Mouse (Mus musculus): ENCODE measurements at regions not wholly inside any gene's neighbourhood (a gene's known extent, or its start where the extent isn't known, plus 50 kb on each side); places are given as distances from the start of the nearest gene placed in this dataset.
A peak's percentile ranks its signal among the peaks of the same experiment; 100 is the strongest.

- H3K9ac ChIP-seq (ENCODE audit: low read length) = no peak overlapping the region
- DNase-seq (ENCODE audit: low spot score) (no peak), ATAC-seq (replicated peaks; ENCODE audit: low FRiP score, low TSS enrichment, low read depth) (no peak)
- no peaks in the 10 kb centered on the region for H3K27me3 ChIP-seq (replicated peaks; ENCODE audit: control insufficient read depth, insufficient read depth, low read length)
- H3K36me3 ChIP-seq (ENCODE audit: control insufficient read depth, insufficient read depth, low read length) = no peaks in the 10 kb centered on the region
- no peaks in the 10 kb centered on the region for H3K4me1 ChIP-seq (replicated peaks; ENCODE audit: control insufficient read depth, insufficient read depth, low read length)
- no peak overlapping the region for H3K4me3 ChIP-seq (ENCODE audit: low read depth, low read length)
- 65% methylated on average over 8 of the region's 8 CpGs for WGBS
- H3K9me3 ChIP-seq (ENCODE audit: control insufficient read depth, low read length) = no peaks in the 10 kb centered on the region
- H3K4me2 ChIP-seq (ENCODE audit: low read length) = no peak overlapping the region
- no peak overlapping the region for H3K27ac ChIP-seq (ENCODE audit: low read depth)
Measured at GRCm38 (mm10) chr4:152836080-152836479, 358.4 kb upstream of the Kcnab2 start.

- 70% methylated on average over 11 of the region's 11 CpGs for WGBS
- H3K4me1 ChIP-seq (replicated peaks; ENCODE audit: control insufficient read depth, insufficient read depth, low read length) = no peaks in the 10 kb centered on the region
- ATAC-seq (replicated peaks; ENCODE audit: low FRiP score, low TSS enrichment, low read depth) (no peak), DNase-seq (ENCODE audit: low spot score) (no peak)
- no peak overlapping the region for H3K4me3 ChIP-seq (ENCODE audit: low read depth, low read length)
- no peaks in the 10 kb centered on the region for H3K9me3 ChIP-seq (ENCODE audit: control insufficient read depth, low read length)
- H3K36me3 ChIP-seq (ENCODE audit: control insufficient read depth, insufficient read depth, low read length) = no peaks in the 10 kb centered on the region
- no peak overlapping the region for H3K4me2 ChIP-seq (ENCODE audit: low read length)
- H3K27me3 ChIP-seq (replicated peaks; ENCODE audit: control insufficient read depth, insufficient read depth, low read length) = no peaks in the 10 kb centered on the region
- H3K9ac ChIP-seq (ENCODE audit: low read length) = no peak overlapping the region
- no peak overlapping the region for H3K27ac ChIP-seq (ENCODE audit: low read depth)
Measured at GRCm38 (mm10) chr4:152834421-152835110, 356.9 kb upstream of the Kcnab2 start.

GRCm38 (mm10) chr4:152833411-152834310 lies 356.0 kb upstream of the Kcnab2 start:
- Histone ChIP-seq H3K9me3 (ENCODE audit: control insufficient read depth, low read length) (peaks cover 3% of the 10 kb centered on the region; the same call in 1 of the 2 replicates), H3K9ac (ENCODE audit: low read length) (no peak overlapping the region), H3K4me2 (ENCODE audit: low read length) (no peak overlapping the region), H3K4me3 (ENCODE audit: low read depth, low read length) (no peak overlapping the region), H3K36me3 (ENCODE audit: control insufficient read depth, insufficient read depth, low read length) (no peaks in the 10 kb centered on the region), H3K27me3 (replicated peaks; ENCODE audit: control insufficient read depth, insufficient read depth, low read length) (no peaks in the 10 kb centered on the region), H3K4me1 (replicated peaks; ENCODE audit: control insufficient read depth, insufficient read depth, low read length) (no peaks in the 10 kb centered on the region), H3K27ac (ENCODE audit: low read depth) (no peak overlapping the region)
- 36% methylated on average over 23 of the region's 23 CpGs for WGBS
- DNase-seq (ENCODE audit: low spot score) = no peak
- no peak for ATAC-seq (replicated peaks; ENCODE audit: low FRiP score, low TSS enrichment, low read depth)

- no peak for DNase-seq (ENCODE audit: low spot score)
- WGBS = 88% methylated on average over 10 of the region's 10 CpGs
- no peak for ATAC-seq (replicated peaks; ENCODE audit: low FRiP score, low TSS enrichment, low read depth)
- Histone ChIP-seq H3K36me3 (ENCODE audit: control insufficient read depth, insufficient read depth, low read length) (no peaks in the 10 kb centered on the region), H3K4me1 (replicated peaks; ENCODE audit: control insufficient read depth, insufficient read depth, low read length) (no peaks in the 10 kb centered on the region), H3K27me3 (replicated peaks; ENCODE audit: control insufficient read depth, insufficient read depth, low read length) (no peaks in the 10 kb centered on the region), H3K9me3 (ENCODE audit: control insufficient read depth, low read length) (peaks cover 10% of the 10 kb centered on the region; the same call in 1 of the 2 replicates), H3K4me2 (ENCODE audit: low read length) (no peak overlapping the region), H3K4me3 (ENCODE audit: low read depth, low read length) (no peak overlapping the region), H3K27ac (ENCODE audit: low read depth) (no peak overlapping the region), H3K9ac (ENCODE audit: low read length) (no peak overlapping the region)
Measured at GRCm38 (mm10) chr4:152832757-152833363, 355.2 kb upstream of the Kcnab2 start.

GRCm38 (mm10) chr4:152825185-152825584 lies 347.5 kb upstream of the Kcnab2 start:
- Histone ChIP-seq H3K4me3 (ENCODE audit: low read depth, low read length) (no peak overlapping the region), H3K9me3 (ENCODE audit: control insufficient read depth, low read length) (peaks cover 11% of the 10 kb centered on the region; the same call in 1 of the 2 replicates), H3K4me2 (ENCODE audit: low read length) (no peak overlapping the region), H3K27me3 (replicated peaks; ENCODE audit: control insufficient read depth, insufficient read depth, low read length) (no peaks in the 10 kb centered on the region), H3K4me1 (replicated peaks; ENCODE audit: control insufficient read depth, insufficient read depth, low read length) (no peaks in the 10 kb centered on the region), H3K36me3 (ENCODE audit: control insufficient read depth, insufficient read depth, low read length) (no peaks in the 10 kb centered on the region), H3K27ac (ENCODE audit: low read depth) (no peak overlapping the region), H3K9ac (ENCODE audit: low read length) (no peak overlapping the region)
- ATAC-seq (replicated peaks; ENCODE audit: low FRiP score, low TSS enrichment, low read depth) (no peak), DNase-seq (ENCODE audit: low spot score) (no peak)
- 24% methylated on average over 12 of the region's 12 CpGs for WGBS

- H3K4me1 ChIP-seq (replicated peaks; ENCODE audit: control insufficient read depth, insufficient read depth, low read length) = peaks cover 3% of the 10 kb centered on the region; the same call in 1 of the 2 replicates
- DNase-seq (ENCODE audit: low spot score) (no peak), ATAC-seq (replicated peaks; ENCODE audit: low FRiP score, low TSS enrichment, low read depth) (no peak)
- no peaks in the 10 kb centered on the region for H3K27me3 ChIP-seq (replicated peaks; ENCODE audit: control insufficient read depth, insufficient read depth, low read length)
- H3K4me3 ChIP-seq (ENCODE audit: low read depth, low read length) = no peak overlapping the region
- WGBS = 29% methylated on average over 17 of the region's 17 CpGs
- H3K9ac ChIP-seq (ENCODE audit: low read length) = no peak overlapping the region
- H3K36me3 ChIP-seq (ENCODE audit: control insufficient read depth, insufficient read depth, low read length) = no peaks in the 10 kb centered on the region
- H3K27ac ChIP-seq (ENCODE audit: low read depth) = no peak overlapping the region
- H3K4me2 ChIP-seq (ENCODE audit: low read length) = no peak overlapping the region
- no peaks in the 10 kb centered on the region for H3K9me3 ChIP-seq (ENCODE audit: control insufficient read depth, low read length)
Measured at GRCm38 (mm10) chr4:152816139-152816757, 338.6 kb upstream of the Kcnab2 start.

GRCm38 (mm10) chr4:152806611-152807010 lies 328.9 kb upstream of the Kcnab2 start:
- H3K36me3 ChIP-seq (ENCODE audit: control insufficient read depth, insufficient read depth, low read length) = no peaks in the 10 kb centered on the region
- H3K4me3 ChIP-seq (ENCODE audit: low read depth, low read length) = no peak overlapping the region
- no peak overlapping the region for H3K9ac ChIP-seq (ENCODE audit: low read length)
- no peaks in the 10 kb centered on the region for H3K4me1 ChIP-seq (replicated peaks; ENCODE audit: control insufficient read depth, insufficient read depth, low read length)
- H3K9me3 ChIP-seq (ENCODE audit: control insufficient read depth, low read length) = no peaks in the 10 kb centered on the region
- no peaks in the 10 kb centered on the region for H3K27me3 ChIP-seq (replicated peaks; ENCODE audit: control insufficient read depth, insufficient read depth, low read length)
- DNase-seq (ENCODE audit: low spot score) (no peak), ATAC-seq (replicated peaks; ENCODE audit: low FRiP score, low TSS enrichment, low read depth) (no peak)
- H3K27ac ChIP-seq (ENCODE audit: low read depth) = no peak overlapping the region
- H3K4me2 ChIP-seq (ENCODE audit: low read length) = no peak overlapping the region
- 87% methylated on average over 7 of the region's 7 CpGs for WGBS

GRCm38 (mm10) chr4:152799392-152799791 lies 321.7 kb upstream of the Kcnab2 start:
- no peaks in the 10 kb centered on the region for H3K4me1 ChIP-seq (replicated peaks; ENCODE audit: control insufficient read depth, insufficient read depth, low read length)
- no peak overlapping the region for H3K27ac ChIP-seq (ENCODE audit: low read depth)
- H3K4me2 ChIP-seq (ENCODE audit: low read length) = no peak overlapping the region
- H3K9ac ChIP-seq (ENCODE audit: low read length) = no peak overlapping the region
- WGBS = 9% methylated on average over 10 of the region's 10 CpGs
- DNase-seq (ENCODE audit: low spot score) = peak; percentile 92
- H3K27me3 ChIP-seq (replicated peaks; ENCODE audit: control insufficient read depth, insufficient read depth, low read length) = no peaks in the 10 kb centered on the region
- H3K36me3 ChIP-seq (ENCODE audit: control insufficient read depth, insufficient read depth, low read length) = no peaks in the 10 kb centered on the region
- ATAC-seq (replicated peaks; ENCODE audit: low FRiP score, low TSS enrichment, low read depth) = peak; percentile 68
- no peaks in the 10 kb centered on the region for H3K9me3 ChIP-seq (ENCODE audit: control insufficient read depth, low read length)
- H3K4me3 ChIP-seq (ENCODE audit: low read depth, low read length) = no peak overlapping the region

All from intestine, embryonic 14.5 days (tissue).